Mouse (Mus musculus): ENCODE results near the gene Ano6. TPM values are rescaled to one million over a fixed set of nuclear protein-coding genes. Genes with fewer than 3 reads are reported as not detected.
A peak's percentile ranks its signal among the peaks of the same experiment; 100 is the strongest.

Ano6 gene
- polyA plus RNA-seq, 1 experiment from 2014 or later: 37.2 TPM

GRCm38 (mm10) chr15:95829553-95830205, 39.0 kb downstream of the Ano6 start:
- no peak for ATAC-seq (ENCODE audit: insufficient number of reproducible peaks, insufficient read depth, low FRiP score, low read depth)
- Histone ChIP-seq H3K27ac (replicated peaks in 1 of 2; ENCODE audit: control insufficient read depth in 1 of 2, insufficient read depth in 1 of 2, low read depth in 2 of 2, low read length in 2 of 2) (peak overlapping the region; percentile 29 to 58), H3K9ac (ENCODE audit: low read length) (no peak overlapping the region), H3K36me3 (ENCODE audit: control insufficient read depth, insufficient read depth, low read length) (no peaks in the 10 kb centered on the region; the same call in 1 of the 2 replicates), H3K4me2 (ENCODE audit: low read length) (no peak overlapping the region), H3K9me3 (ENCODE audit: control insufficient read depth, low read length) (no peaks in the 10 kb centered on the region), H3K27me3 (ENCODE audit: control insufficient read depth, insufficient read depth, low read length) (no peaks in the 10 kb centered on the region), H3K4me3 (ENCODE audit: control insufficient read depth in 1 of 2, insufficient read depth in 1 of 2, low read depth in 1 of 2, low read length in 2 of 2) (no peak overlapping the region), H3K4me1 (ENCODE audit: control insufficient read depth in 2 of 2, insufficient read depth in 2 of 2, low read length in 2 of 2) (peaks cover 24 to 38% of the 10 kb centered on the region in 2 experiments)
- WGBS: 68% methylated on average over 14 of the region's 14 CpGs

DNA sequence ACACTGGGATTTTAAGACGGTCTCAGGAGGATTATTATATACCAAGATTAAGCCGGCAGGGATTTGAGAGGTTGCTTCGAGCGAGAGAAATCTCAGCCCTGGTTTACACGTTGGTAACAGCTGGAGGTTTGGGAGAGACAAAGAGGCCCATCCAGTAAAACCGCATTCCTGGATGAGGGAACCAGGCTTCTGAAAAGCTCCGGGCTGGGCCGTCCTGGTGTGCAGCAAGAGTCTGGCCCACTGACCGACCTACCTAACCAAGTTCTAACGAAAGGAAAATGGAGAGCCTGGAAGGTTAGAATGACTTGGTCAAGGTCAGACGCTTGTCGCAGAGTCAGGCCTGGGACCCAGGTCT, 39.5 kb downstream of the Ano6 start:
- peaks cover 24 to 38% of the 10 kb centered on the region in 2 experiments for H3K4me1 ChIP-seq (ENCODE audit: control insufficient read depth in 2 of 2, insufficient read depth in 2 of 2, low read length in 2 of 2)

GRCm38 (mm10) chr15:95833292-95833691, 42.6 kb downstream of the Ano6 start:
- Histone ChIP-seq H3K27ac (replicated peaks in 1 of 2; ENCODE audit: control insufficient read depth in 1 of 2, insufficient read depth in 1 of 2, low read depth in 2 of 2, low read length in 2 of 2) (no peak overlapping the region), H3K36me3 (ENCODE audit: control insufficient read depth, insufficient read depth, low read length) (no peaks in the 10 kb centered on the region), H3K4me2 (ENCODE audit: low read length) (no peak overlapping the region), H3K4me1 (ENCODE audit: control insufficient read depth in 2 of 2, insufficient read depth in 2 of 2, low read length in 2 of 2) (peaks cover 34 to 50% of the 10 kb centered on the region in 2 experiments), H3K4me3 (ENCODE audit: control insufficient read depth in 1 of 2, insufficient read depth in 1 of 2, low read depth in 1 of 2, low read length in 2 of 2) (no peak overlapping the region), H3K9ac (ENCODE audit: low read length) (no peak overlapping the region), H3K27me3 (ENCODE audit: control insufficient read depth, insufficient read depth, low read length) (no peaks in the 10 kb centered on the region), H3K9me3 (ENCODE audit: control insufficient read depth, low read length) (no peaks in the 10 kb centered on the region)
- WGBS: 74% methylated on average over 9 of the region's 9 CpGs
- ATAC-seq (ENCODE audit: insufficient number of reproducible peaks, insufficient read depth, low FRiP score, low read depth): no peak

More for the DNA sequence above, 39.5 kb downstream of the Ano6 start:
- 77% methylated on average over 12 of the region's 12 CpGs for WGBS
- Histone ChIP-seq H3K9me3 (ENCODE audit: control insufficient read depth, low read length) (no peaks in the 10 kb centered on the region), H3K27me3 (ENCODE audit: control insufficient read depth, insufficient read depth, low read length) (no peaks in the 10 kb centered on the region), H3K4me3 (ENCODE audit: control insufficient read depth in 1 of 2, insufficient read depth in 1 of 2, low read depth in 1 of 2, low read length in 2 of 2) (no peak overlapping the region), H3K36me3 (ENCODE audit: control insufficient read depth, insufficient read depth, low read length) (no peaks in the 10 kb centered on the region; the same call in 1 of the 2 replicates), H3K4me2 (ENCODE audit: low read length) (no peak overlapping the region), H3K27ac (replicated peaks in 1 of 2; ENCODE audit: control insufficient read depth in 1 of 2, insufficient read depth in 1 of 2, low read depth in 2 of 2, low read length in 2 of 2) (peak overlapping the region in 1 of 2 experiments; percentile 29; a peak in 2 of 4 replicates), H3K9ac (ENCODE audit: low read length) (no peak overlapping the region)
- no peak for ATAC-seq (ENCODE audit: insufficient number of reproducible peaks, insufficient read depth, low FRiP score, low read depth)

DNA sequence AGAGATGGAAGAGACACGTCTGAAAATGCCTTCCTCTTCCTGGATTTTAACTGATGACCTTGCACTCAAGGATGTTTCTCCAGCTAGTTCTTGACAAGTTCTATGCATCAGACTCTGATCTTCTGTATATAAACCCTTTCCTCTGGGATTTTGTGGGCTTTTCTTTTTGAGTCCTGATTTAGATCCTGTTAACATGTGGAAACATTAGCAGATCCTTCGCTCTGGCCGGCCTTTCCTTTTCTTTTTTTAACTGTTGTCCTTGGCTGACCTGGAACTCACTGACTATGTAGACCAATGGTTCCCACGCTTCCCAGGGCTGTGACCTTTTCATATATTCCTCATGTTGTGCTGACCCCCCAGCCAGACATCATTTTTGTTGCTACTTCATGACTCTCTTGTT, 45.4 kb downstream of the Ano6 start:
- Histone ChIP-seq H3K4me2 (ENCODE audit: low read length) (no peak overlapping the region), H3K27me3 (ENCODE audit: control insufficient read depth, insufficient read depth, low read length) (no peaks in the 10 kb centered on the region), H3K36me3 (ENCODE audit: control insufficient read depth, insufficient read depth, low read length) (no peaks in the 10 kb centered on the region), H3K9me3 (ENCODE audit: control insufficient read depth, low read length) (no peaks in the 10 kb centered on the region), H3K9ac (ENCODE audit: low read length) (no peak overlapping the region), H3K4me3 (ENCODE audit: control insufficient read depth in 1 of 2, insufficient read depth in 1 of 2, low read depth in 1 of 2, low read length in 2 of 2) (no peak overlapping the region), H3K27ac (replicated peaks in 1 of 2; ENCODE audit: control insufficient read depth in 1 of 2, insufficient read depth in 1 of 2, low read depth in 2 of 2, low read length in 2 of 2) (peak overlapping the region; percentile 1 to 80), H3K4me1 (ENCODE audit: control insufficient read depth in 2 of 2, insufficient read depth in 2 of 2, low read length in 2 of 2) (peaks cover 23 to 41% of the 10 kb centered on the region in 2 experiments)
- 30% methylated on average over 4 of the region's 4 CpGs for WGBS
- no peak for ATAC-seq (ENCODE audit: insufficient number of reproducible peaks, insufficient read depth, low FRiP score, low read depth)

- Histone ChIP-seq H3K27me3 (ENCODE audit: control insufficient read depth, insufficient read depth, low read length) (no peaks in the 10 kb centered on the region), H3K4me3 (ENCODE audit: control insufficient read depth in 1 of 2, insufficient read depth in 1 of 2, low read depth in 1 of 2, low read length in 2 of 2) (peak overlapping the region in 1 of 2 experiments; percentile 4; a peak in 1 of 4 replicates)
Measured at GRCm38 (mm10) chr15:95836646-95837434, 46.2 kb downstream of the Ano6 start.

GRCm38 (mm10) chr15:95837570-95837969, 46.9 kb downstream of the Ano6 start:
- no peak overlapping the region for H3K4me3 ChIP-seq (ENCODE audit: control insufficient read depth in 1 of 2, insufficient read depth in 1 of 2, low read depth in 1 of 2, low read length in 2 of 2)
- H3K4me1 ChIP-seq (ENCODE audit: control insufficient read depth in 2 of 2, insufficient read depth in 2 of 2, low read length in 2 of 2): peaks cover 25 to 45% of the 10 kb centered on the region in 2 experiments
- ATAC-seq (ENCODE audit: insufficient number of reproducible peaks, insufficient read depth, low FRiP score, low read depth): no peak
- H3K27me3 ChIP-seq (ENCODE audit: control insufficient read depth, insufficient read depth, low read length): no peaks in the 10 kb centered on the region
- H3K27ac ChIP-seq (replicated peaks in 1 of 2; ENCODE audit: control insufficient read depth in 1 of 2, insufficient read depth in 1 of 2, low read depth in 2 of 2, low read length in 2 of 2): peak overlapping the region; percentile 70 to 80
- no peaks in the 10 kb centered on the region for H3K36me3 ChIP-seq (ENCODE audit: control insufficient read depth, insufficient read depth, low read length)
- H3K9ac ChIP-seq (ENCODE audit: low read length): peak overlapping the region; percentile 44; the same call in 1 of the 2 replicates
- no peaks in the 10 kb centered on the region for H3K9me3 ChIP-seq (ENCODE audit: control insufficient read depth, low read length)
- H3K4me2 ChIP-seq (ENCODE audit: low read length): peak overlapping the region; percentile 56
- 71% methylated on average over 1 of the region's 1 CpGs for WGBS

More at GRCm38 (mm10) chr15:95836646-95837434, 46.2 kb downstream of the Ano6 start:
- Histone ChIP-seq H3K4me2 (ENCODE audit: low read length) (peak overlapping the region; percentile 56), H3K4me1 (ENCODE audit: control insufficient read depth in 2 of 2, insufficient read depth in 2 of 2, low read length in 2 of 2) (peaks cover 23 to 41% of the 10 kb centered on the region in 2 experiments), H3K9me3 (ENCODE audit: control insufficient read depth, low read length) (no peaks in the 10 kb centered on the region), H3K36me3 (ENCODE audit: control insufficient read depth, insufficient read depth, low read length) (no peaks in the 10 kb centered on the region), H3K27ac (replicated peaks in 1 of 2; ENCODE audit: control insufficient read depth in 1 of 2, insufficient read depth in 1 of 2, low read depth in 2 of 2, low read length in 2 of 2) (peak overlapping the region; percentile 79 to 80), H3K9ac (ENCODE audit: low read length) (peak overlapping the region; percentile 54)
- WGBS: 28% methylated on average over 13 of the region's 13 CpGs
- ATAC-seq (ENCODE audit: insufficient number of reproducible peaks, insufficient read depth, low FRiP score, low read depth): no peak

- Histone ChIP-seq H3K36me3 (ENCODE audit: control insufficient read depth, insufficient read depth, low read length) (no peaks in the 10 kb centered on the region), H3K9ac (ENCODE audit: low read length) (no peak overlapping the region; the same call in 1 of the 2 replicates), H3K27ac (replicated peaks in 1 of 2; ENCODE audit: control insufficient read depth in 1 of 2, insufficient read depth in 1 of 2, low read depth in 2 of 2, low read length in 2 of 2) (peak overlapping the region in 1 of 2 experiments; percentile 80; a peak in 3 of 4 replicates), H3K4me1 (ENCODE audit: control insufficient read depth in 2 of 2, insufficient read depth in 2 of 2, low read length in 2 of 2) (peaks cover 29 to 51% of the 10 kb centered on the region in 2 experiments), H3K27me3 (ENCODE audit: control insufficient read depth, insufficient read depth, low read length) (no peaks in the 10 kb centered on the region), H3K9me3 (ENCODE audit: control insufficient read depth, low read length) (no peaks in the 10 kb centered on the region), H3K4me3 (ENCODE audit: control insufficient read depth in 1 of 2, insufficient read depth in 1 of 2, low read depth in 1 of 2, low read length in 2 of 2) (no peak overlapping the region), H3K4me2 (ENCODE audit: low read length) (no peak overlapping the region)
- WGBS: 72% methylated on average over 11 of the region's 11 CpGs
- no peak for ATAC-seq (ENCODE audit: insufficient number of reproducible peaks, insufficient read depth, low FRiP score, low read depth)
Measured at GRCm38 (mm10) chr15:95838171-95839020, 47.8 kb downstream of the Ano6 start.

All from heart, embryonic 14.5 days (tissue).